Mouse (Mus musculus) embryonic facial prominence, embryonic 13.5 days (tissue): ENCODE data around the gene Napsa. TPM values are rescaled to one million over a fixed set of nuclear protein-coding genes. Genes with fewer than 3 reads are reported as not detected.

Source experiments
- ATAC-seq: fragments of 200-750 bp; cut with Nextera tagmentation; 2 replicates; pipeline ENCODE4 v1.8.0; 2017; ENCODE audit warnings: low read depth; ENCODE audit not compliant: insufficient number of reproducible peaks, insufficient read depth, low FRiP score, low TSS enrichment
- H3K27ac ChIP-seq: fragments of 300-500 bp; sonication (generic); 2 replicates; pipeline ENCODE4 v1.5.1; 2015; ENCODE audit warnings: moderate library complexity, mild to moderate bottlenecking, inconsistent platforms
- H3K27me3 ChIP-seq: fragments of 300-500 bp; sonication (generic); 2 replicates; pipeline ENCODE4 v1.6.1; 2015; ENCODE audit warnings: mild to moderate bottlenecking, inconsistent platforms
- H3K36me3 ChIP-seq: fragments of 300-500 bp; sonication (generic); 2 replicates; pipeline ENCODE4 v1.6.1; 2015; ENCODE audit warnings: mild to moderate bottlenecking, inconsistent platforms
- H3K4me1 ChIP-seq: fragments of 300-500 bp; sonication (generic); 2 replicates; pipeline ENCODE4 v1.6.1; 2015; ENCODE audit warnings: inconsistent platforms
- H3K4me2 ChIP-seq: fragments of 300-500 bp; sonication (generic); 2 replicates; pipeline ENCODE4 v1.6.1; 2015; ENCODE audit warnings: moderate library complexity, mild to moderate bottlenecking, inconsistent platforms
- H3K4me3 ChIP-seq: fragments of 300-500 bp; sonication (generic); 2 replicates; pipeline ENCODE4 v1.5.1; 2015; ENCODE audit warnings: mild to moderate bottlenecking, inconsistent platforms
- H3K9ac ChIP-seq: fragments of 300-500 bp; sonication (generic); 2 replicates; pipeline ENCODE4 v1.6.1; 2015; ENCODE audit warnings: mild to moderate bottlenecking, inconsistent platforms
- H3K9me3 ChIP-seq: fragments of 300-500 bp; sonication (generic); 2 replicates; pipeline ENCODE4 v1.6.1; 2016; ENCODE audit warnings: inconsistent platforms
- WGBS: fragments of 180-500 bp; shearing (Covaris S2); methylation state at CpG from one replicate; pipeline ENCODE4 v1.1.7; 2015; ENCODE audit warnings: mixed read lengths; 5-methylcytosine and 5-hydroxymethylcytosine counted together
- polyA plus RNA-seq: library from polyadenylated mRNA; unstranded; fragments of >200 nt; fragmentation: Nextera tagmentation; extraction: Ambion mirVana; gene quantifications from 2 replicates; pipeline ENCODE4 v1.2.1, GENCODE M21; 2015

Gene Napsa
- polyA plus RNA-seq, 1 experiment from 2014 or later: 1.8 TPM

- H3K4me3 ChIP-seq: no peak overlapping the region
- H3K36me3 ChIP-seq: no peaks in the 10 kb centered on the region
- ATAC-seq: no peak
- no peak overlapping the region for H3K4me2 ChIP-seq
- 78% methylated on average over 14 of the region's 14 CpGs for WGBS
- 0 out of 2 replicates have a peak, but pooled peaks cover 10% of the 10 kb centered on the region for H3K4me1 ChIP-seq
- H3K9me3 ChIP-seq: 0 out of 2 replicates have a peak, but pooled peaks cover 6% of the 10 kb centered on the region
- no peak overlapping the region for H3K9ac ChIP-seq
- H3K27me3 ChIP-seq: peaks cover 28% of the 10 kb centered on the region
- no peak overlapping the region for H3K27ac ChIP-seq
These were observed 43.8 kb downstream of the Napsa start for GRCm38 (mm10) chr7:44615987-44616386.

GRCm38 (mm10) chr7:44617059-44617458 is 44.9 kb downstream of the Napsa start:
- H3K36me3 ChIP-seq: no peaks in the 10 kb centered on the region
- H3K9ac ChIP-seq: no peak overlapping the region
- H3K4me3 ChIP-seq: no peak overlapping the region
- H3K27ac ChIP-seq: no peak overlapping the region
- ATAC-seq: no peak
- WGBS: 76% methylated on average over 3 of the region's 3 CpGs
- H3K27me3 ChIP-seq: peaks cover 28% of the 10 kb centered on the region
- H3K9me3 ChIP-seq: 0 out of 2 replicates have a peak, but pooled peaks cover 6% of the 10 kb centered on the region
- no peak overlapping the region for H3K4me2 ChIP-seq
- H3K4me1 ChIP-seq: 0 out of 2 replicates have a peak, but pooled peaks cover 10% of the 10 kb centered on the region

DNA sequence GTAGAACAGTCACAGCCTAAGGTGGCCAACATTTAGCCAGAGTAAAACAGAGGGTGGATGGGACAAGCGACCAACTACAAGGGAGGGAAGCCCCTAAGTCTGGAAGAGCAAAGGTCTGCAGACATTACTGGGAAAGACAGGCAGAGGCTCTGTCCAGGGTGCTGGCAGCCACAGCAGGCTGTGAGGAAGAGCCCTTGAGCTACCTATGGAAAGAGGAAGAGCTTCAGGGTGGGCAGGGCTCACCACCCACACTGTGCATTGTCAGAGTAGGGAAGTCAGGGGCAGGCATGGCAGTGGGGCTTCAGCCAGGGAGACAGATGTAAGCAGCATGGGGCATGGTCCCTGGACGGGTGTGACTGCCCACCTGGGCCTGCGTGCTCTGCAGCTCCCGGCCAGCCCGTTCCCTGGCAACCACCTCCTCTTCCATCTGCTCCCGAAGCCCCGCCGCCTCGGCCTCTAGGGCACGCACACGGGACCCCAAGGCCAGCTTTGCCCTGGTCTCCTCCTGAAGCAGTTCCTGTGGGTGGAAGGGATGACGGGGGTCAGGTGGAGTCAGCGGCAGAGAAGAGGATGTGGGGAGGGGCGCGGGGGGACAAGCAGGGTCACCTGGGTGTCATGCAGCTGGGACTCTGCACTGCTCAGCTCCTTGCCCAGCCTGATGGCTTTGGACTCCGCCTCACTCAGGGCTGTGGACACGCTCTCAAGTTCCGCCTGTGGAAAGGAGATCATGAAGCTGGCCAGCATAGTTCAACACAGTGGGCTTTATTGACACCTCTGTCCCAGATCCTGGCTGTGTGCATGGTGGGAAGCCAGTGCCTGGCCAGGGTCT is 51.7 kb downstream of the Napsa start:
- Histone ChIP-seq H3K36me3 (0 out of 2 replicates have a peak, but pooled peaks cover 4% of the 10 kb centered on the region), H3K27me3 (no peaks in the 10 kb centered on the region), H3K4me1 (no peaks in the 10 kb centered on the region), H3K9me3 (0 out of 2 replicates have a peak, but pooled peaks cover 6% of the 10 kb centered on the region), H3K4me2 (no peak overlapping the region), H3K4me3 (no peak overlapping the region), H3K9ac (no peak overlapping the region), H3K27ac (no peak overlapping the region)
- 0 out of 2 replicates have a peak, but pooled peaks have one; percentile 52 for ATAC-seq
- WGBS: 51% methylated on average over 18 of the region's 18 CpGs

DNA sequence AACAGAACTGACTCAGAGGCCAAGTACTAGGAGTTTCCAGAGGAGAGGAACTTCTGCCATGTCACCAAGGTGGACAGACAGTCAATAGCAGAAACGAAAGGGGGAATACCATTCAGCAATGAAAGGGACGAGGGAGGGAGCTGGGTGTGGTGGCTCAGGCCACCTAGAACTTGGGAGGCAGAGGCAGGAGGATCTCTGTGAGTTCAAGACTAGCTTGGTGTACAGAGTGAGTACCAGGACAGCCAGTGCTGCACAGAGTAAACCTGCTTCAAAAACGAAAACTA is 52.3 kb downstream of the Napsa start:
- Histone ChIP-seq H3K4me3 (no peak overlapping the region), H3K4me2 (no peak overlapping the region)

GRCm38 (mm10) chr7:44624828-44625227 is 52.6 kb downstream of the Napsa start:
- WGBS: 63% methylated on average over 14 of the region's 14 CpGs
- no peak overlapping the region for H3K9ac ChIP-seq
- no peaks in the 10 kb centered on the region for H3K27me3 ChIP-seq
- H3K4me1 ChIP-seq: no peaks in the 10 kb centered on the region
- no peak for ATAC-seq
- no peak overlapping the region for H3K27ac ChIP-seq
- H3K4me3 ChIP-seq: no peak overlapping the region
- no peak overlapping the region for H3K4me2 ChIP-seq
- no peaks in the 10 kb centered on the region for H3K9me3 ChIP-seq
- H3K36me3 ChIP-seq: 0 out of 2 replicates have a peak, but pooled peaks cover 4% of the 10 kb centered on the region

More for the DNA sequence above, 52.3 kb downstream of the Napsa start:
- H3K9me3 ChIP-seq: 0 out of 2 replicates have a peak, but pooled peaks cover 2% of the 10 kb centered on the region
- no peak overlapping the region for H3K27ac ChIP-seq
- no peaks in the 10 kb centered on the region for H3K27me3 ChIP-seq
- 77% methylated on average over 3 of the region's 3 CpGs for WGBS
- no peaks in the 10 kb centered on the region for H3K4me1 ChIP-seq
- 0 out of 2 replicates have a peak, but pooled peaks cover 4% of the 10 kb centered on the region for H3K36me3 ChIP-seq
- H3K9ac ChIP-seq: no peak overlapping the region
- ATAC-seq: no peak

DNA sequence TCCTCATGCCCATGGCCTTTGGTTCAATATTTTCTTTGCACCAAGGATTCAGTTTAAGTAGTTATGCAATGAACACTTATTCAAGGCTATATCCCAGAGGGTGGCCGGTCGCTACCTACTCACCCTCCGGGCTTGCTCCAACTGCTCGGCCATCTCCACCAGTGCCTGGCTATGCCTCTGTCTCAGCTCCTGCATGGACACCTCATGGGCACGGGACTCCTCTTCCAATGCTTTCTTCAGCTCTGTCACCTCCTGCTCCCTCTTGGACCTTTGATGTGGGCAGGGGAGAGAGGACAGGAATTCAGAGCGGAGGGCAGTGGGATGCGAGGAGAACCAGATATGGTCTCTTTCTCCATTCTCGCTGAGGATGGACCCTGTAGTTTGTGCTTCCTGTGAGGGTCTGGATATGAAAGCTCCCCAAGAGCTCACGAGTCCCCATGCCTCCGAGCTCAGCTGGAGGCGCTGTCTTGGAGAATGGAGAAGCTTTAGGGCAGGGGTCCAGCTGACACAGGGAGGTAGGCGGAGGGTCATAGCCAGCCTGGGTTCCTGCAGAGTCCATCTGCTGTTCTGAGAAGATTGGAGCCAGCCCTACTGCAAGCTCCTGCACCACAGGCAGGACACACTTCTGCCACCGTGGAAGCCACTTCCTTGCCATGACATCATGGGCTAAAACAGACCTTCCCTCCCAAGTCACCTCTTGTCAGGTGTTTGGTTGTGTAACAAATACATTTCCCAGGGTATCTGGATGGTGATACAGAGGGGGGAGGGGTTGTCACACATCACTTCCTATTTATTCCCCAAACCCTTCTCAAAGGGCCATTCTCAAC is 53.3 kb downstream of the Napsa start:
- Histone ChIP-seq H3K4me1 (no peaks in the 10 kb centered on the region), H3K4me2 (no peak overlapping the region), H3K4me3 (no peak overlapping the region), H3K9me3 (no peaks in the 10 kb centered on the region), H3K9ac (no peak overlapping the region), H3K27ac (no peak overlapping the region), H3K27me3 (no peaks in the 10 kb centered on the region), H3K36me3 (0 out of 2 replicates have a peak, but pooled peaks cover 4% of the 10 kb centered on the region)
- ATAC-seq: no peak
- WGBS: 86% methylated on average over 13 of the region's 13 CpGs

- no peak overlapping the region for H3K27ac ChIP-seq
- no peak for ATAC-seq
- 47% methylated on average over 1 of the region's 1 CpGs for WGBS
- 0 out of 2 replicates have a peak, but pooled peaks cover 4% of the 10 kb centered on the region for H3K36me3 ChIP-seq
- no peak overlapping the region for H3K9ac ChIP-seq
- H3K27me3 ChIP-seq: no peaks in the 10 kb centered on the region
- H3K4me3 ChIP-seq: no peak overlapping the region
- H3K9me3 ChIP-seq: no peaks in the 10 kb centered on the region
- no peaks in the 10 kb centered on the region for H3K4me1 ChIP-seq
- no peak overlapping the region for H3K4me2 ChIP-seq
These were observed 53.8 kb downstream of the Napsa start for GRCm38 (mm10) chr7:44626068-44626385.

GRCm38 (mm10) chr7:44626966-44627365 is 54.8 kb downstream of the Napsa start:
- no peak overlapping the region for H3K27ac ChIP-seq
- H3K4me1 ChIP-seq: no peaks in the 10 kb centered on the region
- no peak overlapping the region for H3K4me2 ChIP-seq
- H3K9ac ChIP-seq: no peak overlapping the region
- no peak for ATAC-seq
- H3K9me3 ChIP-seq: no peaks in the 10 kb centered on the region
- 0 out of 2 replicates have a peak, but pooled peaks cover 4% of the 10 kb centered on the region for H3K36me3 ChIP-seq
- no peak overlapping the region for H3K4me3 ChIP-seq
- 86% methylated on average over 13 of the region's 13 CpGs for WGBS
- no peaks in the 10 kb centered on the region for H3K27me3 ChIP-seq

DNA sequence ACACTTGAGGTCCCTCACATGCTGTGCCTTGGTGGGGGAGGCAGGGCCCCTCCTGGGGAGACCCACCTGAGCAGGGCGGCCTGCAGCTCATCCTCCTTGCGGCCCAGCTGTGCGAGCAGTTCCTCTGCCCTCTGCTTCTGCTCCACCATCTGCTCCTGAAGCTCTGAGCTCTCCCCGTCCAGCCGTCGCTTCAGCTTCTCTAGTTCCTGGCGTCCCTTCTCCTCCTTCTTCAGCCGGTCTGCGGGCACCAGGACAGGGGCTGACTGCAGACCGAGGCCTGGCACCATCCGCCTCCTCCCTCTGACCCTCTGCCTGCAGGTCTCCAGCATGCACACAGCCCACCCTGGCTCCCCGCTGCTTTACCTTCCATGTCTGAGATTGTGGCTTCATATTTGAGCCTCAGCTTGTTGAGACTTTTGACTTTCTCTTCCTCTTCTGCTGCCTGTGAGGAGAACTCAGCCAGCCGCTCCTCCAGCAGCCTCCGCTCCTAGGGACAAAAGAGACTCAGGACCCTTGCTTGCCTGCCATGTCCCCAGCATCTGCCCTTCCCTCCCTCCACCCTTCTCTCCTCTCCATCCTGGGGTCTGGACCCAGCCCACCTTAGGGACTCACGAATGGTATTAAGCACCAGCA is 56.3 kb downstream of the Napsa start:
- Histone ChIP-seq H3K27ac (no peak overlapping the region), H3K27me3 (peaks cover 12% of the 10 kb centered on the region; the same call in 1 of the 2 replicates), H3K9ac (no peak overlapping the region), H3K36me3 (no peaks in the 10 kb centered on the region), H3K4me3 (no peak overlapping the region), H3K4me2 (no peak overlapping the region), H3K9me3 (no peaks in the 10 kb centered on the region), H3K4me1 (no peaks in the 10 kb centered on the region)
- ATAC-seq: no peak
- 87% methylated on average over 15 of the region's 15 CpGs for WGBS

DNA sequence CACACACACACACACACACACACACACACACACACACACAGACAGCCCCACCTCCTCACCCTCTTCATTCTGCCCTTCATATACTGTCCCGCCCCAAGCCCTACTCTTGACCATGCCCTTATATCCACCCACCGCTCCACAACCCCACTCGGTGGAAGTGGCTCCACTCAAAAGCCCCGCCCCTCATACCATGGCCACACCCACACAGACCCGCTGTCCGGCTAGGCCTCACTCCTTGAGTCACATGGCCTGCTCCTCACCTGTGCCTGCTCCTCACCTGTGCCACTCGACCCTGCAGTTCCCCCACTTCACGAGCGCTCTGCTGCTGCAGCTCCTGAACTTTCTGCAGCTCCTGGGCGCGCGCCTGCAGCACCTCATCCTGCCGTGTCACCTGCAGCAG is 58.3 kb downstream of the Napsa start:
- H3K4me2 ChIP-seq: no peak overlapping the region
- no peak overlapping the region for H3K27ac ChIP-seq
- H3K36me3 ChIP-seq: no peaks in the 10 kb centered on the region
- no peaks in the 10 kb centered on the region for H3K4me1 ChIP-seq
- no peak overlapping the region for H3K4me3 ChIP-seq
- peaks cover 22% of the 10 kb centered on the region; the same call in 1 of the 2 replicates for H3K27me3 ChIP-seq
- H3K9me3 ChIP-seq: no peaks in the 10 kb centered on the region
- ATAC-seq: no peak
- WGBS: 77% methylated on average over 13 of the region's 13 CpGs
- no peak overlapping the region for H3K9ac ChIP-seq

DNA sequence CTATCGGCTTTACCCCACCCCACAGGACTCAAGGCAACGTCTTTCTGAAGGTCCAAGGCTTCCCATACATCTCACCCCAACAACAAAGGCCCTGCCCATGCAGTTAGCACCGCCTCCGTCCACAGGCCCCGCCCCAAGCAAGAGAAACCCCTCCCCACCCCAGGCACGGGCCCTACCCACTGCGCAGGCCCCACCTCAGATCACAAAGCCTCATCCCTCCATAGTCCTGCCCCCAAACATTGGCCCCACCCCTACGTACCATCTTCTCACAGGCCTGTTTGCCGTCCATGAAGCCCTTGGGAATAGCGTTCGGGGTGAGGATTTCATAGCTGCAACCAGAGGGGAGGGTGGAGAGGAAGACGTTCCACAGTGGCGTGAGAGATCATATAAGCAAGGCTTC is 60.5 kb downstream of the Napsa start:
- H3K36me3 ChIP-seq: no peaks in the 10 kb centered on the region
- H3K27me3 ChIP-seq: peaks cover 26% of the 10 kb centered on the region
- no peak for ATAC-seq
- H3K4me1 ChIP-seq: no peaks in the 10 kb centered on the region
- no peak overlapping the region for H3K4me2 ChIP-seq
- 24% methylated on average over 13 of the region's 13 CpGs for WGBS
- no peak overlapping the region for H3K27ac ChIP-seq
- H3K9ac ChIP-seq: no peak overlapping the region
- no peaks in the 10 kb centered on the region for H3K9me3 ChIP-seq
- no peak overlapping the region for H3K4me3 ChIP-seq
